Comparison of ENCODE assay signal across 9 mouse cellular contexts in genomic region chr10:39926616-39927139, GRCm38 (mm10). TPM values are rescaled to one million over a fixed set of nuclear protein-coding genes. Genes with fewer than 3 reads are reported as not detected.
DNase-seq lines count a peak whose midpoint lies in the region; ATAC-seq lines count a peak whose summit lies in the region.
"Had no signal": no experiment of that assay in that cellular context is flagged by ENCODE, and none has a peak within 500 bp of the region (broad histone marks: within the 10 kb centered on the region; RNA-seq: fewer than 3 reads in every experiment).

Mfsd4b2 (minus strand) TSS chr10:39926923.

- H3K4me3 ChIP-seq in lung, embryonic 16.5 days (ENCODE audit: low read length): peak within 1 kb of the TSS; percentile 47
- peak within 1 kb of the TSS; percentile 57 for H3K4me3 ChIP-seq in embryonic facial prominence, embryonic 10.5 days
- peak within 1 kb of the TSS; percentile 39 for H3K4me3 ChIP-seq in liver, embryonic 12.5 days

- H3K27me3 ChIP-seq in lung, embryonic 16.5 days (ENCODE audit: control insufficient read depth, insufficient read depth, low read depth, low read length): peaks cover 4% of the 10 kb centered on the region
- H3K27me3 ChIP-seq in embryonic facial prominence, embryonic 10.5 days (replicated peaks; ENCODE audit: low read depth, poor library complexity, severe bottlenecking): peaks cover 45% of the 10 kb centered on the region
- peaks cover 45% of the 10 kb centered on the region for H3K27me3 ChIP-seq in liver, embryonic 12.5 days (replicated peaks)

- H3K4me2 ChIP-seq in lung, embryonic 16.5 days (ENCODE audit: low read depth, low read length): peak within 1 kb of the TSS; percentile 77
- H3K4me2 ChIP-seq in liver, embryonic 12.5 days: peak within 1 kb of the TSS; percentile 63

- peak within 1 kb of the TSS; percentile 67 for H3K9ac ChIP-seq in lung, embryonic 16.5 days (ENCODE audit: low read length)
- H3K9ac ChIP-seq in liver, embryonic 12.5 days: peak within 1 kb of the TSS; percentile 43; the same call in 1 of the 2 replicates

- under 1% methylated on average over 37 of the region's 41 CpGs for WGBS in lung, embryonic 16.5 days
- WGBS in embryonic facial prominence, embryonic 10.5 days: 1% methylated on average over 41 of the region's 41 CpGs
- 2% methylated on average over 38 of the region's 41 CpGs for WGBS in liver, embryonic 12.5 days (ENCODE audit: insufficient replicate concordance)

- peak; percentile 73 for ATAC-seq in lung, embryonic 16.5 days (ENCODE audit: low read depth)
- ATAC-seq in hematopoietic stem cell, adult 5-6 weeks (replicated peaks in 1 of 2; ENCODE audit: insufficient read depth in 1 of 2, low FRiP score in 2 of 2, low TSS enrichment in 1 of 2, low read depth in 1 of 2, poor library complexity in 2 of 2, severe bottlenecking in 2 of 2): peak; percentile 45 to 49
- ATAC-seq in liver, embryonic 12.5 days: 0 out of 2 replicates have a peak, but pooled peaks have one; percentile 27

- H3K27ac ChIP-seq in lung, embryonic 16.5 days (ENCODE audit: low read length): no peak within 1 kb of the TSS
- H3K27ac ChIP-seq in embryonic facial prominence, embryonic 10.5 days (replicated peaks): peak within 1 kb of the TSS; percentile 75
- H3K27ac ChIP-seq in liver, embryonic 12.5 days: no peak within 1 kb of the TSS

- no peak for DNase-seq in lung, postnatal 36 days
- peak; percentile 70 for DNase-seq in embryonic facial prominence, embryonic 10.5 days (ENCODE audit: low spot score)
- peak; percentile 31 for DNase-seq in ovary, postnatal 36 days (ENCODE audit: low spot score)
- DNase-seq in cerebellum, adult 9-10 months: no peak
- DNase-seq in right cerebral cortex, adult 18-20 months: no peak

- H3K9me3 ChIP-seq in lung, embryonic 16.5 days (ENCODE audit: control insufficient read depth, low read length): no peaks in the 10 kb centered on the region
- no peaks in the 10 kb centered on the region for H3K9me3 ChIP-seq in embryonic facial prominence, embryonic 10.5 days
- H3K9me3 ChIP-seq in liver, embryonic 12.5 days (replicated peaks): no peaks in the 10 kb centered on the region

- H3K4me1 ChIP-seq in lung, embryonic 16.5 days (replicated peaks; ENCODE audit: control insufficient read depth, insufficient read depth, low read length): no peaks in the 10 kb centered on the region; the same call in 1 of the 2 replicates
- peaks cover 10% of the 10 kb centered on the region for H3K4me1 ChIP-seq in embryonic facial prominence, embryonic 10.5 days
- peaks cover 7% of the 10 kb centered on the region for H3K4me1 ChIP-seq in liver, embryonic 12.5 days

- H3K36me3 ChIP-seq in lung, embryonic 16.5 days (ENCODE audit: control insufficient read depth, insufficient read depth, low read length): no peaks in the 10 kb centered on the region
- no peaks in the 10 kb centered on the region for H3K36me3 ChIP-seq in embryonic facial prominence, embryonic 10.5 days (replicated peaks)
- H3K36me3 ChIP-seq in liver, embryonic 12.5 days: no peaks in the 10 kb centered on the region

RNA-seq across cellular contexts. Expression of gene Mfsd4b2, which starts in this region (rescaled TPM):
- not detected in 2 replicates for polyA plus RNA-seq in lung, embryonic 16.5 days (2015; fragmentation: Nextera tagmentation; extraction: Ambion mirVana)
- polyA plus RNA-seq in embryonic facial prominence, embryonic 10.5 days (2016; fragmentation: Nextera tagmentation; extraction: Ambion mirVana): not detected in 2 replicates
- total RNA-seq in hematopoietic stem cell, adult 5-6 weeks (2017): not detected in 2 replicates
- not detected in 2 replicates for polyA plus RNA-seq in liver, embryonic 12.5 days (2016; fragmentation: Nextera tagmentation; extraction: Ambion mirVana)
- polyA plus RNA-seq: spleen, adult 2 months had no signal

Comparison
In these comparisons a context has a peak if more than half of its experiments do, and no peak if none do; other contexts are left out.
1. Peak in ATAC-seq, H3K4me3 ChIP-seq, H3K9ac ChIP-seq and H3K4me2 ChIP-seq in lung, embryonic 16.5 days; RNA of the gene not detected or under 1 TPM.
2. Peak in DNase-seq, H3K4me3 ChIP-seq and H3K27ac ChIP-seq in embryonic facial prominence, embryonic 10.5 days; RNA of the gene not detected or under 1 TPM.
3. Peak in ATAC-seq in hematopoietic stem cell, adult 5-6 weeks; RNA of the gene not detected or under 1 TPM.
4. Peak in ATAC-seq, H3K4me3 ChIP-seq, H3K9ac ChIP-seq and H3K4me2 ChIP-seq in liver, embryonic 12.5 days; RNA of the gene not detected or under 1 TPM.